Mouse (Mus musculus) brain, embryonic 14.5 days (tissue): ENCODE measurements around the gene Slx4ip.

ENCODE experiments used
- CTCF ChIP-seq: fragments of 200-500 bp; IDR thresholded peaks from 2 replicates; pipeline ENCODE4 v1.5.1; 2012; ENCODE audit warnings: inconsistent platforms, mild to moderate bottlenecking, moderate library complexity, borderline replicate concordance; ENCODE audit not compliant: insufficient read depth, insufficient read length; ENCODE audit errors: extremely low read depth
- POLR2A ChIP-seq: fragments of 200-500 bp; IDR thresholded peaks from 2 replicates; pipeline ENCODE4 v1.6.1; 2012; ENCODE audit warnings: mild to moderate bottlenecking, inconsistent platforms, borderline replicate concordance; ENCODE audit not compliant: poor library complexity, insufficient read depth, insufficient read length, severe bottlenecking; ENCODE audit errors: extremely low read depth

DNA sequence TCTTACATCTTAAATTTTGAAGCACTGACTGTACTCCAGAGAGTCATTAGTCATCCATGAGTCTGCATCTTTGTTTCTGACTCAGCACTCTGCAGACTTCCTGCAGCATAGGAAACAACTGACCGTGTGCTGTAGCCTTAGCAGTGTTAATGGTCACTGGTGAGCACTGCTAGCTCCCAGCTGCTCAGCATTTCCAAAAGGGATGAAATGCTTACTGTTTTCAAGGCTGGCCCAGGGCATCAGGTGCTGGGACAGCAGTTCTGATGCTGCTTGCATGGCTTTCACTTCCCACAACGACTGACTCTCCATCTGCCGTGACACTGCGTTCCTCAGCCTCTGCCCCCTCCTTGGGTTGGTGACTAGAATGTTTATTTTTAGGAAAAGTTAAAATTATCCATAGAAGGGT, 30.0 kb downstream of the Slx4ip start:
- TF ChIP-seq CTCF (no peak), POLR2A (no peak)
